Mouse (Mus musculus) small intestine, adult 2 months (tissue): ENCODE measurements around the gene Hcar1. TPM values are rescaled to one million over a fixed set of nuclear protein-coding genes. Genes with fewer than 3 reads are reported as not detected.

Experiments used
- H3K27ac ChIP-seq: fragments of 200-500 bp; 2 replicates; pipeline ENCODE4 v1.5.1; 2012; ENCODE audit warnings: low read depth, low read length, control low read depth, inconsistent platforms; ENCODE audit not compliant: insufficient read depth
- H3K27me3 ChIP-seq: fragments of 200-500 bp; 2 replicates; pipeline ENCODE4 v1.6.1; 2012; ENCODE audit warnings: mild to moderate bottlenecking, moderate library complexity, low read length, inconsistent platforms; ENCODE audit not compliant: control insufficient read depth, insufficient read depth
- H3K36me3 ChIP-seq: fragments of 200-500 bp; 2 replicates; pipeline ENCODE4 v1.6.1; 2012; ENCODE audit warnings: mild to moderate bottlenecking, low read length, control low read depth, inconsistent platforms; ENCODE audit not compliant: control insufficient read depth, insufficient read depth
- H3K4me1 ChIP-seq: fragments of 200-500 bp; 2 replicates; pipeline ENCODE4 v1.6.1; 2012; ENCODE audit warnings: low read length, inconsistent platforms, mixed read lengths; ENCODE audit not compliant: control insufficient read depth, insufficient read depth, insufficient read length
- H3K4me3 ChIP-seq: fragments of 200-500 bp; 2 replicates; pipeline ENCODE4 v1.5.1; 2012; ENCODE audit warnings: low read depth, mild to moderate bottlenecking, control low read depth, inconsistent platforms, low read length, moderate library complexity
- CTCF ChIP-seq: fragments of 200-500 bp; IDR thresholded peaks from 2 replicates; pipeline ENCODE4 v1.5.1; 2012; ENCODE audit warnings: low read depth, mild to moderate bottlenecking, control low read depth, inconsistent platforms, low read length, moderate library complexity, mixed read lengths; ENCODE audit not compliant: insufficient replicate concordance, insufficient read length; ENCODE audit errors: extremely low read depth
- POLR2A ChIP-seq: fragments of 200-500 bp; IDR thresholded peaks from 2 replicates; pipeline ENCODE4 v1.6.1; 2012; ENCODE audit warnings: low read depth, mild to moderate bottlenecking, control low read depth, inconsistent platforms, low read length, moderate library complexity
- WGBS: fragments of 180-500 bp; shearing (Covaris S2); methylation state at CpG from one replicate; pipeline ENCODE4 v1.1.7; 2018; 5-methylcytosine and 5-hydroxymethylcytosine counted together
- polyA plus RNA-seq: library from polyadenylated mRNA; depleted of rRNA; stranded (reverse); fragments of >200 nt; gene quantifications from 2 replicates; pipeline ENCODE4 v1.2.3, GENCODE M21; 2012

Hcar1 gene
- polyA plus RNA-seq, 1 experiment: 3.9 TPM

- H3K4me3 ChIP-seq: no peak overlapping the region
- no peaks in the 10 kb centered on the region for H3K36me3 ChIP-seq
- TF ChIP-seq POLR2A (no peak), CTCF (no peak)
- no peak overlapping the region for H3K27ac ChIP-seq
- WGBS: 52% methylated on average over 11 of the region's 11 CpGs
- peaks cover 10% of the 10 kb centered on the region; the same call in 1 of the 2 replicates for H3K4me1 ChIP-seq
- H3K27me3 ChIP-seq: no peaks in the 10 kb centered on the region
Measured at GRCm38 (mm10) chr5:123904059-123904672, 24.3 kb upstream of the Hcar1 start.

GRCm38 (mm10) chr5:123897352-123897751 lies 17.5 kb upstream of the Hcar1 start:
- H3K27ac ChIP-seq: no peak overlapping the region
- TF ChIP-seq POLR2A: no peak
- no peak for TF ChIP-seq CTCF

GRCm38 (mm10) chr5:123896395-123896794 lies 16.6 kb upstream of the Hcar1 start:
- H3K36me3 ChIP-seq: no peaks in the 10 kb centered on the region
- no peaks in the 10 kb centered on the region for H3K4me1 ChIP-seq
- no peak overlapping the region for H3K27ac ChIP-seq
- 58% methylated on average over 11 of the region's 11 CpGs for WGBS
- no peak for TF ChIP-seq POLR2A
- TF ChIP-seq CTCF: no peak
- no peaks in the 10 kb centered on the region for H3K27me3 ChIP-seq
- no peak overlapping the region for H3K4me3 ChIP-seq

More at GRCm38 (mm10) chr5:123897352-123897751, 17.5 kb upstream of the Hcar1 start:
- no peaks in the 10 kb centered on the region for H3K4me1 ChIP-seq
- 76% methylated on average over 13 of the region's 13 CpGs for WGBS
- no peaks in the 10 kb centered on the region for H3K36me3 ChIP-seq
- H3K27me3 ChIP-seq: no peaks in the 10 kb centered on the region
- H3K4me3 ChIP-seq: no peak overlapping the region

GRCm38 (mm10) chr5:123893520-123893919 lies 13.7 kb upstream of the Hcar1 start:
- TF ChIP-seq POLR2A: no peak
- no peak for TF ChIP-seq CTCF
- Histone ChIP-seq H3K27ac (no peak overlapping the region), H3K4me3 (no peak overlapping the region), H3K27me3 (no peaks in the 10 kb centered on the region), H3K4me1 (no peaks in the 10 kb centered on the region), H3K36me3 (no peaks in the 10 kb centered on the region)
- 76% methylated on average over 5 of the region's 5 CpGs for WGBS

GRCm38 (mm10) chr5:123891669-123892068 lies 11.8 kb upstream of the Hcar1 start:
- TF ChIP-seq CTCF: no peak
- TF ChIP-seq POLR2A: no peak
- Histone ChIP-seq H3K36me3 (no peaks in the 10 kb centered on the region), H3K27me3 (no peaks in the 10 kb centered on the region), H3K27ac (no peak overlapping the region), H3K4me3 (no peak overlapping the region), H3K4me1 (no peaks in the 10 kb centered on the region)
- WGBS: 12% methylated on average over 6 of the region's 6 CpGs

GRCm38 (mm10) chr5:123890987-123891386 lies 11.2 kb upstream of the Hcar1 start:
- no peaks in the 10 kb centered on the region for H3K27me3 ChIP-seq
- H3K4me3 ChIP-seq: no peak overlapping the region
- no peak overlapping the region for H3K27ac ChIP-seq
- WGBS: 78% methylated on average over 5 of the region's 5 CpGs
- no peaks in the 10 kb centered on the region for H3K36me3 ChIP-seq
- TF ChIP-seq CTCF: no peak
- TF ChIP-seq POLR2A: no peak
- H3K4me1 ChIP-seq: no peaks in the 10 kb centered on the region

- 70% methylated on average over 2 of the region's 2 CpGs for WGBS
- TF ChIP-seq POLR2A (no peak), CTCF (no peak)
- Histone ChIP-seq H3K4me1 (no peaks in the 10 kb centered on the region), H3K27ac (no peak overlapping the region), H3K27me3 (no peaks in the 10 kb centered on the region), H3K36me3 (no peaks in the 10 kb centered on the region), H3K4me3 (no peak overlapping the region)
Measured at GRCm38 (mm10) chr5:123890312-123890711, 10.5 kb upstream of the Hcar1 start.
